Mouse (Mus musculus): ENCODE measurements around the gene Anapc15. TPM values are rescaled to one million over a fixed set of nuclear protein-coding genes. Genes with fewer than 3 reads are reported as not detected.

Gene Anapc15
- polyA plus RNA-seq, 1 experiment from 2014 or later, result 76.3 TPM

DNA sequence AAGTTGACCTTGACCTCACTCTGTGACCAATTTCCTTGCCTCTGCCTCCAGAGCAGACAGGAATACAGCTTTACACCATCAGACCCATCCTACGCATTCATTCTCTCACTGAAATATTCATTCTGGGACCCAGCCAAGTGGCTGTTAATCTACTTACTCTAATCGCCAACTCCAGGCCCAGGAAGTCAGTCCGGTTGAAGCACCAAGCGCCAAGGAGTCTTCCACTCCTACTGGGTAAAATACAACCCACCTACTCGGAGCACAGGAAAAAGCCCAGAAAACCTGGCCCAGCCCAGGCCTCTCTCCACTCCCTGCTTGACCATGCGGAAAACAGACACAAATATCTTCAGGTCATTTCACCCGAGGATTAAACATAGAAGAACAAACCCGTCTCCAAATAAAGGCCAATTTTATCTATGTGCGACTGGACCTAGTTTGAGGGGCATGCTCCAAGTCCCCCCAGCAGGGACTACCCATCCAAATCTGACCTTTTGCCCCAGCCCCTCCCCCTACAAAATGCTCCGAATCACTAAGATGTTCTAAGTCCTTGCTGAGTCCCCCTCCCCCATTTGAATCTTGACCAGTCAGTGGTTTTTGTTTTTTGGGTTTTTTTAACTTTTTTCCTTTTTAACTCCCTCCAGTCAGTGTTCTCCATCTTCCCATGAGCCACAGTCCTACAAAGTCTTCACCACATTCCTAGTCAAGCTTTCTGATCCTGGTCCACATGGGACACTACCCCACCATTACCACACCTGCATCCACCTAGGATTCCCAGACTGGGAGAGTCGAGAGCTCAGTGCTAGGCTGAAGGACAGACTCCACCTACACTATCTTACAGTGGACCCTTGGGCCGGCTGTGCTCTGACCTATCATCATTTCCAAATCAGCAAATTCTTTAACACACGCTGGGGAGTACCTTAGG, 5.0 kb downstream of the Anapc15 start:
- H3K9me3 ChIP-seq (ENCODE audit: low read length), result no peaks in the 10 kb centered on the region
- ATAC-seq (ENCODE audit: low FRiP score, low TSS enrichment), result peak; percentile 79
- 44% methylated on average over 13 of the region's 13 CpGs for WGBS
- no peaks in the 10 kb centered on the region for H3K27me3 ChIP-seq (ENCODE audit: insufficient read depth, low read length)
- H3K4me1 ChIP-seq (ENCODE audit: insufficient read depth, low read length), result peaks cover 18% of the 10 kb centered on the region
- 0 out of 2 replicates have a peak overlapping the region, but pooled peaks have one; percentile 9 for H3K9ac ChIP-seq (replicated peaks; ENCODE audit: low read length)
- no peaks in the 10 kb centered on the region for H3K36me3 ChIP-seq (ENCODE audit: insufficient read depth, low read length)
- peak overlapping the region; percentile 80 for H3K27ac ChIP-seq (ENCODE audit: low read length)
- peak overlapping the region; percentile 10; the same call in 1 of the 2 replicates for H3K4me3 ChIP-seq (ENCODE audit: low read length)
- H3K4me2 ChIP-seq (replicated peaks; ENCODE audit: low read depth, low read length), result peak overlapping the region; percentile 40

DNA sequence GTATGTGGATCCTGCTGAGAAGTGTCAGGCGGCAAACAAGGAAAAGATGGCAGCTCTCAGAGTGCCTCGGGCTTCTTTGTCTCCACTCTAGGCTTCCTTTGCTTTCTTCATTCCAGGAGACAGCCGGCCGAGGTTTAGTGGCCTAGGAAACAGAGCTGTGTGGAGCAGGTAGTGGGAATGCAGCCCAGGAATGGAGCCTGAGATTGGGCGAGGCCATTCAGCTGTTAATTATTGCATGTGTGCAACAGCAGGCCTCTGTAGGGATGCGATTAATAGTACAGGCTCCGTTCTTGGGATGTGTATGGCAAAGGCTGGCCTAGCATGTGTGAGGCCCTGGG, 5.6 kb downstream of the Anapc15 start:
- Histone ChIP-seq H3K4me1 (ENCODE audit: insufficient read depth, low read length) (peaks cover 18% of the 10 kb centered on the region), H3K9ac (replicated peaks; ENCODE audit: low read length) (no peak overlapping the region), H3K36me3 (ENCODE audit: insufficient read depth, low read length) (no peaks in the 10 kb centered on the region), H3K27ac (ENCODE audit: low read length) (peak overlapping the region; percentile 80), H3K27me3 (ENCODE audit: insufficient read depth, low read length) (no peaks in the 10 kb centered on the region), H3K9me3 (ENCODE audit: low read length) (no peaks in the 10 kb centered on the region), H3K4me3 (ENCODE audit: low read length) (peak overlapping the region; percentile 16), H3K4me2 (replicated peaks; ENCODE audit: low read depth, low read length) (peak overlapping the region; percentile 40)
- ATAC-seq (ENCODE audit: low FRiP score, low TSS enrichment), result peak; percentile 44; the same call in 1 of the 2 replicates
- 71% methylated on average over 7 of the region's 7 CpGs for WGBS

DNA sequence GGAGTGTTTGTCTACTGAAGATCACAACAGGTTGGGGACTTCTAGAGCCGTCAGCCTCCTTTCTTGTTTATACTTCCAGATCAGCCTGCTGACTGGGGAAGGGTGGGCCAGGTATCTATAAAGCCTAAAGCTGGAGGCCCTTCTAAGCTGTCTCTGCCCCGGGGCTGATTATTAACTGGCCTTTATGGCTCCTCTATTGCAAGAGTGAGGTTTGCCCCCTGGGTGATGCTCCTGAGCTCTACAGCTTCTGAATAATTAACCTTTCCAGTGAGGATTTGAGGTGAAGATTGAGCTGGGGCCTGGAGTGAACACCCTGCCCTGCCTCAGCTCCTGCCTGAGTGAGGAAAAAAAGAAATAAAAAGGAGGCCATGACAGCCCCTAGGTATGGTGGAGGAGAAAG, 7.1 kb downstream of the Anapc15 start, which contains the start of gene Folr1:
Folr1 (minus strand) TSS at position 160 of the 400 bp plus-strand sequence.
- Histone ChIP-seq H3K27me3 (ENCODE audit: insufficient read depth, low read length) (no peaks in the 10 kb centered on the region), H3K4me2 (replicated peaks; ENCODE audit: low read depth, low read length) (peak within 1 kb of the TSS; percentile 40), H3K27ac (ENCODE audit: low read length) (peak within 1 kb of the TSS; percentile 80), H3K4me1 (ENCODE audit: insufficient read depth, low read length) (peaks cover 18% of the 10 kb centered on the region), H3K4me3 (ENCODE audit: low read length) (peak within 1 kb of the TSS; percentile 16), H3K9ac (replicated peaks; ENCODE audit: low read length) (peak within 1 kb of the TSS; percentile 42), H3K36me3 (ENCODE audit: insufficient read depth, low read length) (no peaks in the 10 kb centered on the region), H3K9me3 (ENCODE audit: low read length) (no peaks in the 10 kb centered on the region)
- WGBS, result 46% methylated on average over 2 of the region's 2 CpGs
- peak; percentile 78; the same call in 1 of the 2 replicates for ATAC-seq (ENCODE audit: low FRiP score, low TSS enrichment)

DNA sequence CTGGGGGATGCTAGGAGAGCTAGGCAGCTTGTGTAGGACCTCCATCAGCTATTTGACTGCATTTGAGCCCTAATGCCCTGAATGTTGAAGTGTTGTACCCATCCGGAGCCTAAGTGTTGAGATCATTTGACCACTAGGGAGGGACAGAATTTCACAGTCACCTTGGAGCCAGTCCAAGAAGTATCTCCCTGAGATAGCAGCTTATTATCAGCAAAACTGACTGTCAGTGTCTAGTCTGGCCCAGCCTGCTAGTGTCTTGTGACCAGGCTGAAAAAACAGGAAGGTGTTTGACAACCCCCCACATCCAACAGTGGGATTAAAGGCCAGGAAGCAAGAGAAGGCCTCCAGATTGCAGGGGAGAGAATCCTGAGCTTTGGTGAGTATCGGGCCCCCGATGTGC, 7.8 kb downstream of the Anapc15 start:
- peaks cover 18% of the 10 kb centered on the region for H3K4me1 ChIP-seq (ENCODE audit: insufficient read depth, low read length)
- H3K27ac ChIP-seq (ENCODE audit: low read length), result peak overlapping the region; percentile 72
- H3K9me3 ChIP-seq (ENCODE audit: low read length), result no peaks in the 10 kb centered on the region
- 77% methylated on average over 3 of the region's 3 CpGs for WGBS
- H3K9ac ChIP-seq (replicated peaks; ENCODE audit: low read length), result no peak overlapping the region
- H3K27me3 ChIP-seq (ENCODE audit: insufficient read depth, low read length), result no peaks in the 10 kb centered on the region
- ATAC-seq (ENCODE audit: low FRiP score, low TSS enrichment), result no peak
- no peaks in the 10 kb centered on the region for H3K36me3 ChIP-seq (ENCODE audit: insufficient read depth, low read length)
- H3K4me3 ChIP-seq (ENCODE audit: low read length), result no peak overlapping the region
- no peak overlapping the region for H3K4me2 ChIP-seq (replicated peaks; ENCODE audit: low read depth, low read length)

DNA sequence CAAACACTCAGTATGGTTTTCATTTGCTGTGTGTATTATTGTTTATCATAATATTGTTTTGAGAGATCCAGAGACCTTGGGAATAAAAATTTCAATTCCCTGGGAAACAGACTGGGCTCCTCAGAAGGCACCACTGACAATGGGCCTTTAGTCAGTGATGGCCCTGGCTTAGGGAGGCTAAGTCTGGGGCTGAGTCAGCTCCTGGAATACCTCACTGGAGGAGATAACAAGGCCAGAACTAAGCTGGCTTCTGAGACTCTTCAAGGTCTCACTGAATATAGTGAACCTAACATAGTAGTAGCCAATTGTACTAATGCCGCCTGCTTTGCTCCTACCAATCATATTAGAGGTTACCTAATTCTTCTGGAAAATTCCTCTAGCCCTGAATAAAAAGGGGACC, 12.5 kb downstream of the Anapc15 start:
- no peak for ATAC-seq (ENCODE audit: low FRiP score, low TSS enrichment)
- H3K27ac ChIP-seq (ENCODE audit: low read length), result no peak overlapping the region
- WGBS, result 97% methylated on average over 1 of the region's 1 CpGs
- no peak overlapping the region for H3K4me3 ChIP-seq (ENCODE audit: low read length)
- H3K36me3 ChIP-seq (ENCODE audit: insufficient read depth, low read length), result no peaks in the 10 kb centered on the region
- H3K4me1 ChIP-seq (ENCODE audit: insufficient read depth, low read length), result no peaks in the 10 kb centered on the region
- H3K27me3 ChIP-seq (ENCODE audit: insufficient read depth, low read length), result no peaks in the 10 kb centered on the region
- no peak overlapping the region for H3K9ac ChIP-seq (replicated peaks; ENCODE audit: low read length)
- H3K4me2 ChIP-seq (replicated peaks; ENCODE audit: low read depth, low read length), result no peak overlapping the region
- no peaks in the 10 kb centered on the region for H3K9me3 ChIP-seq (ENCODE audit: low read length)

DNA sequence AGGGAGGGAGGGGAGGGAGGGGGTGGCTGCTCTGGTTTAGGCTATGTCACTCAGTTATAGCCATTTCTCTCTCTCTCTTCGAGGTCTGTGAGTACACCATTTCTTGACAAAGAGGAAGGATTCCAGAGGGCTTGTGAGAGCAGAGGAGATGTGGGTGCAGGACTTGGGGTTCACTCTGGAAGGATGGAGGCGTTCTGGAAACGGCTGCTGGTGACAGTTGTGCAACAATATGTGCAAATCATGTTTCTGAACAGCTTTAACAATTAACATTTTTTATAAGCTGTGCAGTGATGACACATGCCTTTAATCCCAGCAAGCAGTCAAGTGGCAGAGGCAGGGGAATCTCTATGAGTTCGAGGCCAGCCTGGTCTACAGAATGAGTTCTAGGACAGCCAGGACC, 17.3 kb downstream of the Anapc15 start:
- 77% methylated on average over 4 of the region's 4 CpGs for WGBS

DNA sequence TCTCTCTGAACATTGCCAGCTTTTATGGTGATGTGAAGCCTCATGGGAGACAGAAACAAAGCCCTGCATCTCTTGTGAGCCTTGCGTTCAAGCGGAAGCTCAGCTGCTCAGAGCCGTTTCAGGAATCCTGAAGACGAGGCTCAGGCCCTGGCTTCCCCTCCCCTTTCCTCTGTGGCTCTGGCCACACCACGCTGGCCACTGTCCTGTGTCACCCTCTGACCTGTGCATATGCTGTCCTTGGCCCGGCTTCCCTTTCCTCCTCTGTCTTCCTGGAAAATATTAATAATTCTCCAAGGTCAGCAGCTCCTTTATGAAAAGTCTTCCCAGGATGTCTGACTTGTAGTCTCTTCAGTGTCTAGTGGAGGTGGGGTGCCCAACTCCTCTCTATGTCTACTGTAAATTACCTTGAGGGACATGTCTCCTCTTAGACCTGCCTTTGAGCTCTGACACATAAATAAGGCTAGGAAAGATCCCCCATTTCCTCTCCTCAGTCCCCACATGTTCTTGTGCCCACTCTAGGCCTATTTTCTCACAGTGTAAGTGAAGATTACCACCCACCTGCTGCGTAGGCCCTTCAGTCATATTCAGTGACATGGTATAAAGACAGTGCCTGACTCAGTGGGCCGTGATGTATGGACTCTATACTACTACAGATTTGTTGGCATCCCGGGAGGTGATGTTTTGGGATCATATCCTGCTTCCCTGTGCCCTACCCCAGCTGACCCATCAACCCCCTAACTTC, 19.1 kb downstream of the Anapc15 start:
- Histone ChIP-seq H3K4me3 (ENCODE audit: low read length) (no peak overlapping the region), H3K4me2 (replicated peaks; ENCODE audit: low read depth, low read length) (no peak overlapping the region), H3K9ac (replicated peaks; ENCODE audit: low read length) (0 out of 2 replicates have a peak overlapping the region, but pooled peaks have one; percentile 0), H3K9me3 (ENCODE audit: low read length) (no peaks in the 10 kb centered on the region), H3K4me1 (ENCODE audit: insufficient read depth, low read length) (no peaks in the 10 kb centered on the region), H3K36me3 (ENCODE audit: insufficient read depth, low read length) (no peaks in the 10 kb centered on the region), H3K27ac (ENCODE audit: low read length) (no peak overlapping the region), H3K27me3 (ENCODE audit: insufficient read depth, low read length) (no peaks in the 10 kb centered on the region)
- 60% methylated on average over 9 of the region's 9 CpGs for WGBS
- ATAC-seq (ENCODE audit: low FRiP score, low TSS enrichment), result no peak

More for the DNA sequence above, 17.3 kb downstream of the Anapc15 start:
- no peak overlapping the region for H3K4me2 ChIP-seq (replicated peaks; ENCODE audit: low read depth, low read length)
- no peaks in the 10 kb centered on the region for H3K9me3 ChIP-seq (ENCODE audit: low read length)
- no peak for ATAC-seq (ENCODE audit: low FRiP score, low TSS enrichment)
- H3K27ac ChIP-seq (ENCODE audit: low read length), result no peak overlapping the region
- no peak overlapping the region for H3K4me3 ChIP-seq (ENCODE audit: low read length)
- H3K9ac ChIP-seq (replicated peaks; ENCODE audit: low read length), result no peak overlapping the region
- no peaks in the 10 kb centered on the region for H3K27me3 ChIP-seq (ENCODE audit: insufficient read depth, low read length)
- no peaks in the 10 kb centered on the region for H3K36me3 ChIP-seq (ENCODE audit: insufficient read depth, low read length)
- no peaks in the 10 kb centered on the region for H3K4me1 ChIP-seq (ENCODE audit: insufficient read depth, low read length)

DNA sequence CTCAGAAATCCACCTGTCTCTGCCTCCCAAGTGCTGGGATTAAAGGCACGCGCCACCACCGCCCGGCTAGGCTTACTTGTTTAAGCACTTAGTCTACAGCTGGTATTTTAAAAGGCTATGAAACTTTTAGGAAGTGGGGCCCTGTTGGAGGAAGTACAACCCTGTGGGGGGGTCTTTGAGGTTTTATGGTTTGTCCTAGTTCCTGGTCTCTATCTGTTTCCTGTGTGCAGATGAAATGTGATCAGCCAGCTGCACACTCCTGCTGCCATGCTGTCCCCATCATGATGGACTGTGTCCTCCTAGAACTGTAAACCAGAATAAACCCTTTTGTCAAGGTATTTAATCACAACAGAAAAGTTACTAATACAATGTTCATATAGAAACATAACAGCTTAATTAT, 20.6 kb downstream of the Anapc15 start:
- Histone ChIP-seq H3K4me1 (ENCODE audit: insufficient read depth, low read length) (no peaks in the 10 kb centered on the region), H3K4me3 (ENCODE audit: low read length) (no peak overlapping the region), H3K4me2 (replicated peaks; ENCODE audit: low read depth, low read length) (no peak overlapping the region), H3K9me3 (ENCODE audit: low read length) (no peaks in the 10 kb centered on the region), H3K36me3 (ENCODE audit: insufficient read depth, low read length) (no peaks in the 10 kb centered on the region), H3K27me3 (ENCODE audit: insufficient read depth, low read length) (no peaks in the 10 kb centered on the region), H3K27ac (ENCODE audit: low read length) (no peak overlapping the region), H3K9ac (replicated peaks; ENCODE audit: low read length) (no peak overlapping the region)
- 97% methylated on average over 4 of the region's 4 CpGs for WGBS
- no peak for ATAC-seq (ENCODE audit: low FRiP score, low TSS enrichment)

DNA sequence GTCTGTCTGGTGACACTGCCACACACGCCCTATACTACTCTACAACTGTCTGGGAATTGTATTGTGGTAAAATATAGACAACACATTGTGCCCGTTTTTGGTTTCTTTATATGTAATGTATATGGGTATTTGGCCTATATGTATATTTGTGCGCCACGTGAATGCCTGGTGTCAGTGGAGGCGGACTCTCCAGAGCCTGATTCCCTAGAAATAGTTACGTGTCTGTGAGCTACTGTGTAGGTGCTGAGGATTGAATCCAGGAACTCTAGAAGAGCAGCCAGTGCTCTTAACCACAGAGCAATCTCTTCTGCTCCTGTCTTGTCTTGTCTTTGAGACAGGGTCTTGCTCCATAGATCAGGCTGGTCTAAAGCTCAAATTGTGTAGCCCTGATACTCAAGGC, 22.8 kb downstream of the Anapc15 start:
- WGBS, result 90% methylated on average over 6 of the region's 6 CpGs

More for the DNA sequence above, 22.8 kb downstream of the Anapc15 start:
- Histone ChIP-seq H3K36me3 (ENCODE audit: insufficient read depth, low read length) (no peaks in the 10 kb centered on the region), H3K9me3 (ENCODE audit: low read length) (no peaks in the 10 kb centered on the region), H3K9ac (replicated peaks; ENCODE audit: low read length) (no peak overlapping the region), H3K4me3 (ENCODE audit: low read length) (no peak overlapping the region), H3K4me1 (ENCODE audit: insufficient read depth, low read length) (no peaks in the 10 kb centered on the region), H3K27me3 (ENCODE audit: insufficient read depth, low read length) (no peaks in the 10 kb centered on the region), H3K27ac (ENCODE audit: low read length) (no peak overlapping the region), H3K4me2 (replicated peaks; ENCODE audit: low read depth, low read length) (no peak overlapping the region)
- ATAC-seq (ENCODE audit: low FRiP score, low TSS enrichment), result no peak

Data from kidney, embryonic 16.5 days (tissue).